Mouse (Mus musculus): ENCODE measurements at regions not wholly inside any gene's neighbourhood (a gene's known extent, or its start where the extent isn't known, plus 50 kb on each side); places are given as distances from the start of the nearest gene placed in this dataset.

- DNase-seq, result peak in 1 of 2 experiments; percentile 1
- intact Hi-C loops (cut with DNase I), result loop anchor here (5.0 kb wide), 1 partner anchor 544 kb away; no protein-coding TSS in a partner anchor
Measured at GRCm38 (mm10) chrX:61046700-61047099, 138.7 kb downstream of the Cdr1 start.

- DNase-seq, result no peak
- intact Hi-C loops (cut with DNase I), result no loop called here
Measured at GRCm38 (mm10) chrX:61043147-61043546, 142.2 kb downstream of the Cdr1 start.

Data from heart, postnatal 14 days (tissue).